Mouse (Mus musculus) liver, embryonic 11.5 days (tissue): ENCODE results near the gene Aldh8a1. TPM values are rescaled to one million over a fixed set of nuclear protein-coding genes. Genes with fewer than 3 reads are reported as not detected.

ENCODE experiments used
- ATAC-seq: fragments of 200-750 bp; cut with Nextera tagmentation; replicated peaks from 2 replicates; pipeline ENCODE4 v1.8.0; 2017; ENCODE audit warnings: moderate number of reproducible peaks, mild to moderate bottlenecking, moderate TSS enrichment, moderate library complexity; ENCODE audit not compliant: low FRiP score
- DNase-seq: peaks from one replicate; pipeline ENCODE4 v3.0.0-alpha.2; 2017; ENCODE audit warnings: low spot score
- H3K27ac ChIP-seq: fragments of 300-500 bp; sonication (generic); 2 replicates; pipeline ENCODE4 v1.5.1; 2014; ENCODE audit warnings: mild to moderate bottlenecking, low read depth, low read length, control low read depth
- H3K27me3 ChIP-seq: fragments of 300-500 bp; sonication (generic); replicated peaks from 2 replicates; pipeline ENCODE4 v1.6.1; 2014; ENCODE audit warnings: low read length, mixed read lengths; ENCODE audit not compliant: control insufficient read depth, insufficient read depth
- H3K36me3 ChIP-seq: fragments of 300-500 bp; sonication (generic); 2 replicates; pipeline ENCODE4 v1.6.1; 2014; ENCODE audit warnings: mild to moderate bottlenecking, low read length, moderate library complexity, mixed read lengths; ENCODE audit not compliant: control insufficient read depth, insufficient read depth
- H3K4me1 ChIP-seq: fragments of 300-500 bp; sonication (generic); replicated peaks from 2 replicates; pipeline ENCODE4 v1.6.1; 2014; ENCODE audit warnings: low read length, mixed read lengths; ENCODE audit not compliant: control insufficient read depth, insufficient read depth
- H3K4me2 ChIP-seq: fragments of 300-500 bp; sonication (generic); 2 replicates; pipeline ENCODE4 v1.6.1; 2014; ENCODE audit warnings: mild to moderate bottlenecking, control low read depth, moderate library complexity
- H3K4me3 ChIP-seq: fragments of 300-500 bp; sonication (generic); 2 replicates; pipeline ENCODE4 v1.5.1; 2014; ENCODE audit warnings: low read depth, low read length, control low read depth
- H3K9ac ChIP-seq: fragments of 300-500 bp; sonication (generic); 2 replicates; pipeline ENCODE4 v1.6.1; 2014; ENCODE audit warnings: low read depth, low read length, control low read depth
- H3K9me3 ChIP-seq: fragments of 300-500 bp; sonication (generic); 2 replicates; pipeline ENCODE4 v1.6.1; 2016; ENCODE audit warnings: low read length, inconsistent platforms, mixed read lengths; ENCODE audit not compliant: control insufficient read depth
- WGBS: fragments of 180-500 bp; shearing (Covaris S2); extraction: QIAGEN DNeasy Blood & Tissue Kit; methylation state at CpG from one replicate; pipeline ENCODE4 v1.1.7; 2014; 5-methylcytosine and 5-hydroxymethylcytosine counted together
- polyA plus RNA-seq: library from polyadenylated mRNA; unstranded; fragments of >200 nt; fragmentation: Nextera tagmentation; extraction: Ambion mirVana; gene quantifications from 2 replicates; pipeline ENCODE4 v1.2.1, GENCODE M21; 2014

Gene Aldh8a1
- polyA plus RNA-seq, 1 experiment from 2014 or later, result 3.6 TPM

- Histone ChIP-seq H3K27me3 (no peaks in the 10 kb centered on the region), H3K4me1 (peaks cover 13% of the 10 kb centered on the region; the same call in 1 of the 2 replicates), H3K27ac (no peak overlapping the region), H3K36me3 (no peaks in the 10 kb centered on the region), H3K9me3 (no peaks in the 10 kb centered on the region), H3K4me3 (no peak overlapping the region), H3K9ac (no peak overlapping the region), H3K4me2 (no peak overlapping the region)
- DNase-seq, result no peak
- WGBS, result 59% methylated on average over 9 of the region's 9 CpGs
- peak; percentile 62 for ATAC-seq
These were observed 67.3 kb downstream of the Aldh8a1 start for GRCm38 (mm10) chr10:21444410-21444809.

Other genes starting within 250 kb of the Aldh8a1 start
- gene Myb, start 216.3 kb upstream of the Aldh8a1 start, polyA plus RNA-seq, result 40.3 and 42.3 TPM in 2 replicates
- 107 and 127 TPM in 2 replicates for gene Hbs1l, start 81.3 kb upstream of the Aldh8a1 start, polyA plus RNA-seq
- not detected in 2 replicates for gene 1700020N01Rik, start 215.9 kb downstream of the Aldh8a1 start, polyA plus RNA-seq